Mouse (Mus musculus): ENCODE data around the gene Pkn3.

Gene Pkn3

DNA sequence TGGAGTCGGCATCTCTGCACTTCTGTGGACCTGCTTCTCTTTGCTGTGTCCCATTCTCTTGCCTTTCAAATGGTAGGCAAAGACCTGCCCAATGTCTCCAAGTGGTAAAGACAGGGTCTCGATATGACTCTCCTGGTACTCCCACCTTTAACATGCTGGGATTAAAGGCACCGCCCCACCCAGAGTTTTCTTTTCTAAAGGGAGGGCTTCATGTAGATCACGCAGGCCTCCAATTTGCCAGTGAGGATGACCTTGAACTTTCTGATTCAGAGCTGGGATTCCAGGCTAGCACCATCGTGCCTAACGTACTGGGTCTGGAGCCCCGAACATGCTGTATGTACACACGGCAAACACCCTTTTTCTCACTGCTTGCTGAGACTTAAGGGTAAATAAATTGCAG, 14.2 kb upstream of the Pkn3 start:
- DNase-seq (ENCODE audit: low spot score in 2 of 2) = no peak

DNA sequence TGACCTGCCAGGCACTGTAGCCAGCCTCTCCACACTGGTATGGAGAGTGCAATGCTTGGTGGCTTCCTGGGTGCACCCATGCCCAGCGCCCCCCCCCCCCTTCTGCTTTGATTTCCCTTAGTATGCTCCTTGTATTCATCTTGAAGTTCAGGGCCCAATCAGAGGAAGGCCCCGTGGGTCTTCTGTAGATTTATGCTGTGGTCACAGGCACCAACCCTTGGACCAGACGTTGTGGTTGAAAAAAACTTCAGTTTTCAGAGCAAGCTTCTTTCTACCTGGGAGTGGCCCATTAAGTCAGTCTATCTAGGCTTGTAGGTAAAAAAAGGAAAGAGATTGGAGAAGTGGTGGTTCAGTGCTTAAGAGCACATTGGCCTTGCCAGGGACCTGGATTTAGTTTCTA, 13.7 kb upstream of the Pkn3 start:
- DNase-seq (ENCODE audit: low spot score in 2 of 2) = no peak

DNA sequence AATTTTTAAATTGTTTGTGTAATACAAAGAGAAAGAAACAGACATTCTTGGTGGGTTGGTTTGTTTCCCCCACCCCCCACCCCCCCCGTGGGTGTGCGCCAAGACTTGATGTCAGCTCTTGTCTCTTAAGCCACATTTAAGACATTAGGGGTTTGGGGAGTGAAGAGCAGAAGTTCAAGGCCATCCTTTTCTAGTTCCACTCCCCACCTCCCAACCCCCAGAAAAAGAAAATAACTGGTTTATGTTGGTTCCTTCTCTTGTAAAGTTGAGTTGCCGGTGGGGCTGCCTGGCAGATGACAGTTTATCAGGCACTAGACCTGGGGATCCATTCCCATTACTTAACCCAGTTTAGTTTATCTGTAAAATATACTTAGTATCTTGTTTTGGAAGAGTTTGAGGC, 13.2 kb upstream of the Pkn3 start:
- no peak for DNase-seq (ENCODE audit: low spot score in 2 of 2)

DNA sequence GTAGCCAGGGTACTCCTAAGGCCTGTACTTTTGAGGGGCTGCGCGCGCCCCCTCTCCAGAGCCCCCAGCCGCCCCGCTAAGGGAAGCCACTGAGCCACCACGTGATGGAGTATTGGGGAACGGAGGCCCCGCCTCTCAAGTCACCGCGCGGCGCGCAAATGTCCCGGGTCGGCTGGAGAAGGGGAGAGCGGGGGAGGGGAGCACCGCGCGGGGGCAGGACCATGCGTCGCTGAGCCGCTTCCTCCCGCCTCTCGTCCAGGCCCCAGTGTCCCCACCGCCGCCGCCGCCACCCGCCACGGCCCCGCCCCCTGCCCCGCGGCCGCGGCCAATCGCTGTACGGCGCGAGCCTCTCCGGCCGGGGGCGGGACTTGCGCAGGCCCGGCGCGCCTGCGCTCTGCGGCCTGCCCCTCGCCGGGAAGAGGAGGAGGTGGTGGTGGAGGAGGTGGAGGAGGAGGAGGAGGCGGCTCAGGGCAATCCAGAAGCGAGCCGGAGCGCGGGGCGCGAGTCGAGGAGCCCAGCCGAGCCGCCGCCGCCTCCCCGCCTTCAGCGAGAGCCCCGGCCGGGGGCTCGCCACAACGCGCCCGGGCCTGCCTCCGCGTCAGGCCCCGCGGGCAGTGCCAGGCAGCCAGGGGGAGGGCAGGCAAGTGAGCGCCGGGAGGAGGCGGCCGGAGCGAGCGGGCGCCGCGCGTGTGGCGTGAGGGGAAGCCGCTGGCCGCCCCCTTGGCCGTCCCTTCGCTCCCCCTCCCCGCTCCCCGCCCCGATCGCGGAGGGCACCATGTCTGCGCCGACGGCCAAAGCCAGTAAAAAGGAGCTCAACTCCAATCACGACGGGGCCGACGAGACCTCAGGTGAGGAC, 11.2 kb upstream of the Pkn3 start:
- DNase-seq (ENCODE audit: low spot score in 2 of 2) = peak; percentile 89 to 91

DNA sequence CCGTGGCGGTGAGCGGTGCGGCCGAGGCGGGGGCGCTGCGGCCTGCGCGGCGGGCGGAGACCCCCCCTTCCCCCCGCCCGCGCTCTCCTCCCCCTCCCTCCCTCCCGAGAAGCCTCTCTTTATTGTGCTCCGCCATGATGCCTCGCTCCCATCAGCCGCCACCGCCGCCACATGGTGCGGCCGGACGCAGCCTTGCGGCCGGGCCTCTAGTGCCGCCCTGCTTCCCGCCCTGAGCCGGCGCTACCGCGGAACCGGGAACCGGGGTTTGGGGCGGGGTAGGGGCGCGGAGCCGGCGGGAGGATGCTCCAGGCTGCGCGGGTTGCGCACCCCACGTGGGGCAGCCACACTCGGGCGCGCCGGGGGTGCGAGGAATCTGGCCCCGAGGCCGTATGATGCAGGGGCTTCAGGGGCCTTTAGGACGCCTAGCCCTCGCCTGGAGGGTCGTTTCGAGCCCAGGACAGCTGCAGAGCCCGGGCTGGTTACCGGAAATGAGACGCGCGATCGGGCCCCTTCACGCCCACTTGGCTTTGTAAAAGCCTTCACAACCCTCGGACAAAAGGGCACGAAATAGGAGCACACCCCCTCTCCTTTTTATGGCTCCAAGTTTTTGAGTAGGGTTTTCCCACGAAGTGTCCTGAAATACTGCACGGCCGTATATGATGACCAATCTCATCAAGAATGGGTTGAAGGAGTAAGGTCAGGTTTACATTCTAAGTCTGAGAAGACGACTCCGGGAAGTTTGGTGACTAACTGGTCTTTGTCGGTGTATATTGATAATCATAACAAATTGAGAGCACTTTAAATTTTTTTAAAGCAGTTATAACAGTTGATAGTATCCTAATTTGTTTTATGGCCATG, 10.2 kb upstream of the Pkn3 start:
- DNase-seq (ENCODE audit: low spot score in 2 of 2) = peak in 1 of 2 experiments; percentile 20

DNA sequence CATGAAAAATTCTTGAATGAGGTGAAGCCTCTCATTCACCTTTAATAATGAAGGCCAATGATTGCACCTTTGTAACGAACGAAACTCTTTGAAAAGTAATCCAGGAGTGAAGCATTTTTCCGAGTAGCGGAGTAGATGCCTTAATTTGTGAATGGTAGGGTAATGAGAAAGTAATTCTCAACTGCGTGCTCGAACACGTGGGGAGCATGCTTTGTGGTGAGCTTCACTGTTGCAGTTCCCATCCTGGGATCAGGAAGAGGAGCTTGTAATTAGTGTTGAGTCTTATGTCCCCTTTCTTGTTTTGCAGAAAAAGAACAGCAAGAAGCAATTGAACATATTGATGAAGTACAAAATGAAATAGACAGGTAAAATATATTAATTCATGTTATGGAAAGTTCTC, 9.5 kb upstream of the Pkn3 start:
- DNase-seq (ENCODE audit: low spot score in 2 of 2) = no peak

DNA sequence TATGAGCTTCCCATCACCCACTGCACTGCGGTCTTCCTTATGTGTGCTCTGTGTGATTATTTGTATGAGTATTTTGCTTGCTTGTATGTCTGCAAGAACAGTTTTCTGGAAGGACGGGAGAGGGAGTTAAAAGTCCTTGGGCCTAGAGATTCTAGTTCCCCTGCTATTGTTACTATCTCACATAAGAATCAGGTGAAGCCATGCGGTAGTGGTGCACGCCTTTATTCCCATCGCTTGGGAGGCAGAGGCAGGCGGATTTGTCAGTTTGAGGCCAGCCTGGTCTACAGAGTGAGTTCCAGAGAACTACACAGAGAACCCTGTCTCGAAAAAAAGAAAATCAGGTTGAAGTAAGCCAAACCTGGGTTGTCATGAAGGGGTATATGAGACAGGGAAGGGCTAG, 4.6 kb upstream of the Pkn3 start:
- DNase-seq (ENCODE audit: low spot score in 2 of 2) = no peak

DNA sequence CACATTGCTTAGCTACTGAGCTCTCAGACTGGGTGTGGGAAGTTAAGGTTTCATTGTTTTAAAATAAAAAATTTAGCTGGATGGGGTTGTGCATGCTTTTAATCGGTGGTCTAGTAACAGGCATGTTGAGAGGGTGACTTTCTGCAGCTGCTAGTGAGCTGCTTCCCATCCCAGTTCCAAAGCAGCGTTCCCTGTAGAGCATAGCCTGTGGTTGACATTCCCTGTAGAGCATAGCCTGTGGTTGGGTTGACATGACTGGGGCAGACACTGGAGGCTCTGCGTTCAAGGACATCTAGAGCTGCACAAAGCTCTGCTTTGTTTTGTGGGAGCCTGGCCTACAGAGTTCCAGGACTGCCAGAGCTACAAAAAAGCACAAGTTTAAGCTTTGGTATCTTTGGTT, 4.2 kb upstream of the Pkn3 start:
- DNase-seq (ENCODE audit: low spot score in 2 of 2) = no peak

DNA sequence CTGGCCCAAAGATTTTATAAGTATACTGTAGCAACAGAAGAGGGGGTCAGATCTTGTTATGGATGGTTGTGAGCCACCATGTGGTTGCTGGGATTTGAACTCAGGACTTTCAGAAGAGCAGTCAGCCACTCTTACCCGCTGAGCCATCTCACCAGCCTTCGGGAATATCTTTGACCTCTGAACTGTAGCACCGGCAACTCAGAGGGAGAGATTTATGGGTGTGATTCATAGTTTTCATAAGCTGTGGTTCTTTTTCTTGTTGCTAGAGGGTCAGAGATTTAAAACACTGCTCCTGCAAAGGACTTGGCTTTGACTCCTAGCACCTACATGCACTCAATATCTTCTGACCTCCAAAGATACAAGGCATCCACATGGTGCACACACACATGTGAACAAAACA, 1.9 kb upstream of the Pkn3 start:
- DNase-seq (ENCODE audit: low spot score in 2 of 2) = no peak

DNA sequence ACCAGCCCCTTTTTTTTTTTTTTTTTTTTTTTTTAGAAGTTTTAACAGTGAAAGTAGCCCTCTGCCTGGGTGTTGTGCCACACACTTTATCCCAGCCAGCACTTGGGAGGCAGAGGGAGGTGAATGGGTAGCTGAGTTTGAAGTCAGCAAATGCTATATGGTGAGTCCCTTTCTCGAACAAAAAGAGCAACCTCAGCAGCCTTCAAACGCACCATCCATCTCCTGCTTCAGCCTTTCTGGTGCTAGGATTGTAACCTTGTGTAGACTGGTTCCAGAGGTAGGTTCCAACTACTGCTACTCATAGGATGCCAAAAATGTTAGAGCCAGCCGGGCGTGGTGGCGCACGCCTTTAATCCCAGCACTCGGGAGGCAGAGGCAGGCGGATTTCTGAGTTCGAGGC, 1.0 kb upstream of the Pkn3 start:
- no peak for DNase-seq (ENCODE audit: low spot score in 2 of 2)

DNA sequence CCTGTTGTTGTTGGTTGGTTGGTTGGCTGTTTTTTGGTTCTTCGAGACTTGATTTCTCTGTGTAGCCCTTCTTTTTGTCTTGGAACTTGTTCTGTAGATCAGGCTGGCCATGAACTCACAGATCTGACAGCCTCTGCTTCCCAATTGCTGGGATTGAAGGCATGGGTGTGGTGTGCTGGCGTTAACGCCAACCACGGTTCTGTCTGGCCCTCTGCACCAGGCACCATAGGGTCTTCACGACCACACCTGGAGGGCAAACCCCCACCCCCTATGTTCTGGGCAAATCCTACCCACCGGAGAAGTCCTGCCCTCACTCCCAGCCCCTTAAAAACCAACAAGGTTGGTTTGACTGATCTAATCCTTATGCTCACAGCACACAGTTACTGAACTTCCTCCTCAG, 525 bp upstream of the Pkn3 start:
- no peak for DNase-seq (ENCODE audit: low spot score in 2 of 2)

DNA sequence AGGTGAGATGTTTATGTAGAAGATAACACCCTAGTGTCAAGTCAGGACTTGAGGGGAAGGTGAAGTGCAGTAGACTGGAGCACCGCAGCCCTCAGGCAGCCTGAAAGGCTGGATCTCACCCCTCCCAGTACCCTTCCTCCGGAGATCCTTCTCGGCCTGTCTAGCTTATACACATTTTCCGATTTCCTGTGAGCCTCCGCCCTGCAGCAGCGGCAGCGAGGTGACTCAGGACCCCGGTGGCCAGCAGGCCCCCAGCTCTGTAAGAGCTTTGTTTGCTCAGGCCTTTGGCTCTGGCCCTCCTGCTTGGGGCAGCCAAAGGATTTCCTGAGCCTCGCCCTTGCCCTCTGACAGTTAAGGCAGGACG, 847 bp downstream of the Pkn3 start:
- no peak for DNase-seq (ENCODE audit: low spot score in 2 of 2)

DNA sequence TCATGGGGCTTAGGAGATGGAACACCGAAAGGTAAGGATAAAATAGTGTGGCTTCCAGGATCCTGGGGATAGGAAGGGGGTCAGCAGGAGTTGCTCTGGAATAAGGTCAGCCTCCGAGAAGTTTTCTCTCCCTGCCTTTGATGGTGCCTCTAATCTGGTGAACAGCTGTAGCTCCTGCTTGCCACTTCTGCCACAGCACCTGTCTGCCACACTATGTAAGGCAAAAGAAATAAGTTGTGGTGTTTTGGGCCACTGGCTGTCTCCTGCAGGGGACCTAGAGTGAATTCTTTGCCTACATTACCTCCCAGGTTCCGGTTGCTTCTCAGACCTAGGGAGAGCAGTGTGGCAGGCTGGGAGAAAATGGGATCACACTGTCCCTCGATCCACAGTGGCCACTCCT, 1.3 kb downstream of the Pkn3 start:
- DNase-seq (ENCODE audit: low spot score in 2 of 2) = no peak

DNA sequence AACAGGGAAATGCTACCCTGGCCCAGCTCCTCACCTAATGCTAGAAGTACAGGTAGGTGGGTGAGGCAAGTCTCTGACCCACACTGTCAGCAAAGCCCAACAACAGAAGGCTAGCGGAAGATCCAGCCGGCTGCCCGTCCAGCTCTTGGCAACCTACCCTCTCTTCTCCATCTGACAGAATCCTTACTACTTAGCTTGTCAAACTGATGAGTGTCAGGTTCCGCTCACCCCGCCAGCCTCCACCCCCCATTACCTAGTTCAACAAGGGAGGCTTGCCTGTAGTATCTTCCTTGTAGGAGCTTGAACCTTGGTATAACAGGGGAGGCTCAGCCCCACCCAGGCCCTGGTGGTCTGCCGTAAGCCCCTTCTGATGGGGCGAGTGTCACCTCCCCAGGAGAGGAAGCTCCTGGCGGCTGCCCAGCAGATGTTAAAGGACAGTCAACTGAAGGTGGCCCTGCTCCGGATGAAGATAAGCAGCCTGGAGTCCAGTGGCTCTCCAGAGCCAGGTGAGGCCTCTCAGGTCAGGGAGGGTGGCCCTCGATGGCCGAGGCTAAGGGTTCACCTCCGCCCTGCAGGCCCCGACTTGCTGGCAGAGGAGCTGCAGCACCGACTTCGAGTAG, 2.8 kb downstream of the Pkn3 start:
- no peak for DNase-seq (ENCODE audit: low spot score in 2 of 2)

DNA sequence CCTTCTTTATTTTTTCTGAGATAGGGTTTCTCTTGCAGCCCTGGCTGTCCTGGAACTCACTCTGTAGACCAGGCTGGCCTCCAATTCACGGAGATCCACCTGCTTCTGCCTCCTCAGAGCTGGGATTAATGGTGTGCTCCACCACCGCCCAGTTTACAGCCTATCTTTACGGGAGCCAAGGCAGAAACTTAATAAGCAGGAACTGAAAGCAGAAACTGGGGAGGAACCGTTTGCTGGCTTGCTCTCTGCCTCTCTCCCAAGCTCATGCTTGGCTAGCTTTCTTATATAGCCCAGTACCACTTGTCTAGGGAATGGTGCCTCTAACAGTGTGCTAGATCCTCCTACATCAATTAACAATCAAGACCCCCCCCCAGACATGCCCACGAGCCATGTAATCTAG, 6.6 kb downstream of the Pkn3 start:
- no peak for DNase-seq (ENCODE audit: low spot score in 2 of 2)

DNA sequence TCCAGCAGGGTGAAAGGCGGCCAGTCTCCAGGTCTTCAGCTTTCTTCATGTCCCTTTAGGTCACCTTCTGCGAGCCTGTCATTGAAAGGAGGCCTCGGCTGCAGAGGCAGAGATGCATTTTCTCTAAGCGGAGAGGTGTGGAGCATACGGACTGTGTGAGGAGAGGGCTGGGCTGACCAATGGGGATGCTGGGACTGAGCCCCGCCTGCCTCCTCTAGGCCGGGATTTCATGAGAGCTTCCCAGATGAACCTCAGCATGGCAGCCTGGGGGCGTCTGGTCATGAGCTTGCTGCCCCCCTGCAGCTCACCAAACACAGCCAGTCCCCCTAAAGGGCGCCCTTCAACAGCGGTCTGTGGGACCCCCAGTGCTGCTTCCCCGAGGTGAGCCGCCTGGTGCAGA, 7.1 kb downstream of the Pkn3 start:
- DNase-seq (ENCODE audit: low spot score in 2 of 2) = no peak

DNA sequence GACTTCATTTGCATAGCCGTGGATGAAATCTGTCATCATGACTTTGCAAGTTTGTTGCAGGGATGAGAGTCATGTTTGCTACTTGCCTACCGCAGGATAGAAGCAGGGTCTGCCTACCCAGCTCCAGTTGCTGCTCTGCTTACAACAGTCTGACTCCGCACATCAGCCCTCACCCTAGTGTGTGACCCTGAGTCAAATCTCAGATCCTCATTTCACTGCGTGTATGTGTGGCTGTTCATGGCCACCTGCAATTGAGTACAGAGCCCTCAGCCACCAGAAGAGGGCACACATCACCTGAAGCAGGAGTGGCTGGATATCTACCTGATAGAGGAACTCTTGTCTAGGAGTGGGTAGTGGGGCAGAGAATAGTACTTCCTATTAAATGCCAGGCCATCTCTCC, 9.8 kb downstream of the Pkn3 start:
- no peak for DNase-seq (ENCODE audit: low spot score in 2 of 2)

DNA sequence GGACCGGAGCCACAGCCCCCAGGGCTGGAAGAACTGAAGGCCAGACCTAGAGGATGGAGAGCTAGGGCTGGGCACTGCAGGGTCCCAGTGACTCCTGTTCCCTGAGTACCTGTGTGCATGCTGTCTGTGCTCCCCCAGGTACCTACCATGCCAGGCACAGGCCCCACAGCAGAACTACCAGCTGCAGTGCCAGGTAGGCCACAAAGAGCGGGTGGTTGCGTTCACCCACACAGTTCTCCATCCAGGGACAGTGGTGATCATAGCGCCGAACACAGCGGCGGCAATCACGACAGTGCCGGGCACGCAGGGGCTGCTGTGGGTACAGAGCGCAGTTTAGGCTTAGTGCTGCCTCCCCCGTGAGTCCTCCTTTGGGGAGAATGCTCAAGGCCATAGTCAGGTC, 14.0 kb downstream of the Pkn3 start:
- no peak for DNase-seq (ENCODE audit: low spot score in 2 of 2)

DNA sequence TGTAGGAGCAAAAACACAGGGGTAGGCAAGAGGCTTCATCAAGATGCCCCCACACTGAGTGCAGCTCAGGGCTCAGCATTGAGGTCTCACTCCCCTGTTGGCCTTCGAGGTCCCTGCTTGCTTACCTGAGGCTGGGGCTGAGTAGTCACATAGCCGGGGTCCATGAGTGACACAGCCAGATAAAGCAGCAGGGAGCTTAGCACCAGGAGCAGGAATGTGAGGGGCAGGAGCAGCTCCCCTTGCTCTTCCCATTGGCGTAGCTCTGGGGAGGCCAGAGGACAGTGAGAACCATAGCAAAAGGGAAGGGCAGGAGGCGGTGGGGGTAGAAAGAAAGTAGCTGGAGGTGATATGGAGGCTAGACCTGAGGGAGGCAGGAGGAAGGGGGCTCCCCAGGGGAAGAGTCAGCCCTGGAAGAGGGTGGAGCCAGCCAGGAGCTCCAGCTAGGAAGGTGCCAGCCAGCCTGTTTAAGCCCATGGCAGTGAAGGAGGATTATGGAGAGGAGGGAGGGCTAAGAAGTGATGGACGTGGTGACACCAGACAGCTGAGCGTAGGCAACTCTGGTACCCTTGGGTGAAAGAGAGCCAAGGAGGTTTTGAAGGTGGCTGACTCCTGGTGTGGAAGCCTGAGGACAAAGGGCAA, 14.9 kb downstream of the Pkn3 start:
- no peak for DNase-seq (ENCODE audit: low spot score in 2 of 2)

DNA sequence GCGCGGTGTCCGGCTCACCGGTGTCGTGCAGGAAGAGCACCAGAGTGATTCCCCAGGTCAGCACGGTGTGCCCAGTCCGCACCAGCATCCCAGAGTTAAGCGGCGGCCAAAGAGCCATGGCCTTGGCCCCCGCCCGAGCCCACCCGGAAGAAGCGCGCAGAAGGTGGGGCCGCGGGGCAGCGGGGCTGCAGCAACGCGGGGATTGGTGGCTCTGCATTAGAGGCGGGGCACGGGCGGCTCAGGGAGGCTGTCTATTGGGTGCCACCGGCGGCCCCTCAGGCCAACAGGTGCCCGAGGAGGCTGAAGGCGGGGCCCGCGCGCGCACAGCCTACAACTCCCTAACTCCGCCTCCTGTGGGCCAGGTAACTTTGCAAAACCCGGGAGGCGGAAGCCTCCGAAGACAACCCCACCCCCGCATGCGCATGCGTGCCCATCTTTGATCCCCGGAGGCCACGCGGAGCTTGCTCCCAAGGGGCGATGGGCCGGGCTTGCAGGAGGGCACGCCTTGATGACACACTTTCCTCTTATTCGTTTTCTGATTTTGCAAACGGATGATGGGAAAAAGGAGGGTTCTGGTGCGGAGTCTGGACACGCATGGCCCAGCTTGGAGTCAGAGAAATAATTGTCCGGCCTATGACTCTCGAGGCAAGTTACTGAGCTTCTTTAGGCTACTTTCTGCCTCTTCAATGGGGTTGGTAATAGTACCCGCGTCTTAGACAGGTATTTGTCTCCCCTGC, 16.2 kb downstream of the Pkn3 start, which contains the start of gene Zdhhc12:
Zdhhc12 (minus strand) TSS at position 178 of the 737 bp plus-strand sequence.
- DNase-seq (ENCODE audit: low spot score in 2 of 2) = peak; percentile 90 to 92

DNA sequence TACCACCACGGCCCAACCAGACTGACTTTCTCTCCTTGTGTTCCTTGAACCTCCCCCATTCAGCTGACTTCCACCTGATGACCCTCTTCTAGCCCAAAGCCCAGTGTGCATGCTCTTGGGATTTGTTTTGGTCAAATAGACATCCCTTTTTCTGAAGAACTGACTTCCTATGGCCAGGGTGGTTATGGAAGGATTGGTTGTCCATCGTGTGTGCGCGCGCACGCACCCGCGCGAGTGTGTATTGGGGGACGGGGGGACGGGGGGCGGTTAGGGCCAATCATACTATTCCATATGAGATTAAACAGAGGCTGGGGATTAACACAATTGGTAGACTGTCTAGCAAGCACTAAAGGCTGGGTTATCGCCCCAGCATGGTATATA, 16.7 kb downstream of the Pkn3 start:
- no peak for DNase-seq (ENCODE audit: low spot score in 2 of 2)
